Mouse (Mus musculus) thymus, adult 2 months (tissue): Measurements from ENCODE around the gene Zfp444. TPM values are rescaled to one million over a fixed set of nuclear protein-coding genes. Genes with fewer than 3 reads are reported as not detected.

Experiments used
- DNase-seq: peaks from one replicate; pipeline ENCODE4 v3.0.0; 2021
- H3K27ac ChIP-seq: fragments of 200-500 bp; 2 replicates; pipeline ENCODE4 v1.5.1; 2012; ENCODE audit warnings: low read length, control low read depth; ENCODE audit not compliant: control insufficient read depth, insufficient read depth
- H3K27me3 ChIP-seq: fragments of 200-500 bp; 2 replicates; pipeline ENCODE4 v1.6.1; 2012; ENCODE audit warnings: mild to moderate bottlenecking, low read length, moderate library complexity, mixed read lengths; ENCODE audit not compliant: control insufficient read depth, insufficient read depth
- H3K36me3 ChIP-seq: fragments of 200-500 bp; 2 replicates; pipeline ENCODE4 v1.6.1; 2012; ENCODE audit warnings: mild to moderate bottlenecking, low read length, moderate library complexity; ENCODE audit not compliant: control insufficient read depth, insufficient read depth
- H3K4me1 ChIP-seq: fragments of 200-500 bp; replicated peaks from 2 replicates; pipeline ENCODE4 v1.6.1; 2012; ENCODE audit warnings: low read length; ENCODE audit not compliant: control insufficient read depth, insufficient read depth
- H3K4me3 ChIP-seq: fragments of 200-500 bp; 2 replicates; pipeline ENCODE4 v1.5.1; 2012; ENCODE audit warnings: mild to moderate bottlenecking, low read length, control low read depth, moderate library complexity; ENCODE audit not compliant: control insufficient read depth, insufficient read depth
- CTCF ChIP-seq: fragments of 200-500 bp; IDR thresholded peaks from 2 replicates; pipeline ENCODE4 v1.5.1; 2012; ENCODE audit warnings: mild to moderate bottlenecking, control low read depth, low read length, moderate library complexity, borderline replicate concordance; ENCODE audit not compliant: control insufficient read depth, poor library complexity, insufficient read depth; ENCODE audit errors: extremely low read depth
- POLR2A ChIP-seq: fragments of 200-500 bp; IDR thresholded peaks from 2 replicates; pipeline ENCODE4 v1.6.1; 2012; ENCODE audit warnings: mild to moderate bottlenecking, low read length, control low read depth, moderate library complexity; ENCODE audit not compliant: control insufficient read depth, poor library complexity, insufficient read depth; ENCODE audit errors: extremely low read depth
- WGBS: fragments of 180-500 bp; shearing (Covaris S2); methylation state at CpG from one replicate; pipeline ENCODE4 v1.1.7; 2018; 5-methylcytosine and 5-hydroxymethylcytosine counted together
- polyA plus RNA-seq: library from polyadenylated mRNA; depleted of rRNA; stranded (reverse); fragments of >200 nt; gene quantifications from 2 replicates; pipeline ENCODE4 v1.2.3, GENCODE M21; 2012

Gene Zfp444
- polyA plus RNA-seq, 1 experiment: 73.1 TPM

- 95% methylated on average over 3 of the region's 3 CpGs for WGBS
- DNase-seq: no peak
- no peak overlapping the region for H3K4me3 ChIP-seq
- TF ChIP-seq POLR2A (no peak), CTCF (no peak)
- no peaks in the 10 kb centered on the region for H3K27me3 ChIP-seq
- H3K36me3 ChIP-seq: no peaks in the 10 kb centered on the region
- peaks cover 5% of the 10 kb centered on the region for H3K4me1 ChIP-seq
- H3K27ac ChIP-seq: no peak overlapping the region
These were observed 12.4 kb upstream of the Zfp444 start for GRCm38 (mm10) chr7:6159604-6160003.

GRCm38 (mm10) chr7:6161541-6161940 lies 10.5 kb upstream of the Zfp444 start:
- no peak for DNase-seq
- Histone ChIP-seq H3K27me3 (no peaks in the 10 kb centered on the region), H3K4me1 (no peaks in the 10 kb centered on the region), H3K36me3 (no peaks in the 10 kb centered on the region), H3K4me3 (no peak overlapping the region), H3K27ac (no peak overlapping the region)
- 69% methylated on average over 3 of the region's 3 CpGs for WGBS
- TF ChIP-seq CTCF (no peak), POLR2A (no peak)

DNA sequence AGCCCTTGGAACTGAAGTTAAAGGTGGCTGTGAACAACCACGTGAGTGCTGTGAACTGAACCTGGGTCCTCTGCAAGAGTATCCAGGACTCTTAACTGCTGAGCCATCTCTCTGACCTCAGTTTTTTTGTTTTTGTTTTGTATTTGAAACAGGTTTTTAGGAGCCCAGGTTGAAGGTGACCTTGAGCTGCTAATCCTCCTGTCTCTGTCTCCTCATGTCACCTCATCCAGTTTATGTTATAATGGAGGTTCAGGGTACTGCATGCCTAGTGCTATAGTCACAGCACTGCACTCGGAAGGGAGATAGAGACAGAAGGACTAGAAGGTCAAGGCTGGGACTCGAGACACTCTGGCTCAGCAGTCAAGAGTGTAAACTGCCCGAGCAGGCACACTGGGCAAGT lies 9.9 kb upstream of the Zfp444 start:
- Histone ChIP-seq H3K4me3 (no peak overlapping the region), H3K27ac (no peak overlapping the region), H3K4me1 (no peaks in the 10 kb centered on the region), H3K36me3 (no peaks in the 10 kb centered on the region), H3K27me3 (no peaks in the 10 kb centered on the region)
- TF ChIP-seq POLR2A: no peak
- TF ChIP-seq CTCF: no peak
- DNase-seq: no peak
- 93% methylated on average over 4 of the region's 4 CpGs for WGBS

GRCm38 (mm10) chr7:6164671-6165070 lies 7.4 kb upstream of the Zfp444 start:
- Histone ChIP-seq H3K4me3 (no peak overlapping the region), H3K27me3 (no peaks in the 10 kb centered on the region), H3K27ac (no peak overlapping the region), H3K4me1 (no peaks in the 10 kb centered on the region), H3K36me3 (no peaks in the 10 kb centered on the region)
- TF ChIP-seq POLR2A: no peak
- no peak for TF ChIP-seq CTCF
- WGBS: 84% methylated on average over 5 of the region's 5 CpGs
- no peak for DNase-seq

DNA sequence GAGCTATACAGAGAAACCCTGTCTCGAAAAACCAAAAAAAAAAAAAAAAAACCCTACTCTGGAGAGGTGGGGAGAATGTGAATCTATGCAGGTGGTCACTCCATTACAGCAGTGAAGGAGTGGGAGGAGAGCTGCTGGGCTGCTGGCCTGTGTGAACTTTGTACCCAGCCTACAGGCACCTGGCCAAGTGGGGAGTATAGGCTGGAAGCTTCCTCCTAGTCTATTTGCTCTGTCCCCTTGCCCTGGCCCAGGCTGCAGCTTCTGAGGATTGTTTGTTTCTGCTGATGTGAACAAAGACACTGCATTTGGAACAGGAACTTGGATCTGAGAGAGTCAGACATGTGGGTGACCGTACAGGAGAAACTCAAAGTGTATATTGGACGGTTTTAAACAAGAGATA lies 2.6 kb upstream of the Zfp444 start:
- Histone ChIP-seq H3K36me3 (no peaks in the 10 kb centered on the region), H3K4me1 (peaks cover 9% of the 10 kb centered on the region), H3K27ac (no peak overlapping the region), H3K4me3 (no peak overlapping the region), H3K27me3 (no peaks in the 10 kb centered on the region)
- WGBS: 85% methylated on average over 3 of the region's 3 CpGs
- TF ChIP-seq POLR2A (no peak), CTCF (no peak)
- DNase-seq: no peak

GRCm38 (mm10) chr7:6170391-6170790 lies 1.6 kb upstream of the Zfp444 start:
- 76% methylated on average over 9 of the region's 9 CpGs for WGBS
- H3K4me1 ChIP-seq: peaks cover 11% of the 10 kb centered on the region
- no peak overlapping the region for H3K4me3 ChIP-seq
- no peak for DNase-seq
- no peak overlapping the region for H3K27ac ChIP-seq
- TF ChIP-seq CTCF (no peak), POLR2A (no peak)
- no peaks in the 10 kb centered on the region for H3K36me3 ChIP-seq
- H3K27me3 ChIP-seq: no peaks in the 10 kb centered on the region

- Histone ChIP-seq H3K4me3 (no peak overlapping the region), H3K4me1 (peaks cover 11% of the 10 kb centered on the region), H3K27me3 (no peaks in the 10 kb centered on the region), H3K27ac (no peak overlapping the region), H3K36me3 (no peaks in the 10 kb centered on the region)
- DNase-seq: no peak
- WGBS: 40% methylated on average over 6 of the region's 6 CpGs
- no peak for TF ChIP-seq POLR2A
- TF ChIP-seq CTCF: no peak
These were observed 1.2 kb upstream of the Zfp444 start for GRCm38 (mm10) chr7:6170871-6171270.
